Mouse (Mus musculus) brain, embryonic 18.5 days (tissue): ENCODE measurements at regions not wholly inside any gene's neighbourhood (a gene's known extent, or its start where the extent isn't known, plus 50 kb on each side); places are given as distances from the start of the nearest gene placed in this dataset.

ENCODE experiments used
- DNase-seq: peaks from one replicate; pipeline ENCODE4 v3.0.0-alpha.2; 2012; ENCODE audit warnings: low read depth, low spot score

- DNase-seq = no peak
These were observed 334.9 kb upstream of the Rsrc1 start for GRCm38 (mm10) chr3:66646251-66646650.

GRCm38 (mm10) chr3:66649271-66649670, 331.9 kb upstream of the Rsrc1 start:
- DNase-seq = no peak

GRCm38 (mm10) chr3:66650076-66650748, 331.0 kb upstream of the Rsrc1 start:
- DNase-seq = no peak

GRCm38 (mm10) chr3:66650749-66651472, 330.3 kb upstream of the Rsrc1 start:
- DNase-seq = no peak

- no peak for DNase-seq
These were observed 328.9 kb upstream of the Rsrc1 start for GRCm38 (mm10) chr3:66652139-66652846.

GRCm38 (mm10) chr3:66653961-66654360, 327.2 kb upstream of the Rsrc1 start:
- DNase-seq = no peak

GRCm38 (mm10) chr3:66654860-66655259, 326.3 kb upstream of the Rsrc1 start:
- DNase-seq = no peak

GRCm38 (mm10) chr3:66656458-66656857, 324.7 kb upstream of the Rsrc1 start:
- no peak for DNase-seq

GRCm38 (mm10) chr3:66660555-66660954, 320.6 kb upstream of the Rsrc1 start:
- no peak for DNase-seq

GRCm38 (mm10) chr3:66661826-66662618, 319.2 kb upstream of the Rsrc1 start:
- no peak for DNase-seq

GRCm38 (mm10) chr3:66683589-66684286, 297.5 kb upstream of the Rsrc1 start:
- no peak for DNase-seq

- no peak for DNase-seq
These were observed 296.8 kb upstream of the Rsrc1 start for GRCm38 (mm10) chr3:66684287-66684903.

- DNase-seq = no peak
These were observed 296.1 kb upstream of the Rsrc1 start for GRCm38 (mm10) chr3:66685136-66685535.

- no peak for DNase-seq
These were observed 294.1 kb upstream of the Rsrc1 start for GRCm38 (mm10) chr3:66687126-66687525.

- no peak for DNase-seq
These were observed 290.2 kb upstream of the Rsrc1 start for GRCm38 (mm10) chr3:66690906-66691522.

GRCm38 (mm10) chr3:66695125-66695524, 286.1 kb upstream of the Rsrc1 start:
- DNase-seq = no peak

- DNase-seq = no peak
These were observed 285.4 kb upstream of the Rsrc1 start for GRCm38 (mm10) chr3:66695661-66696253.

GRCm38 (mm10) chr3:66698083-66698482, 283.1 kb upstream of the Rsrc1 start:
- no peak for DNase-seq

- no peak for DNase-seq
These were observed 275.4 kb upstream of the Rsrc1 start for GRCm38 (mm10) chr3:66705766-66706165.

GRCm38 (mm10) chr3:66735468-66735867, 245.7 kb upstream of the Rsrc1 start:
- no peak for DNase-seq
